Mouse (Mus musculus) neural tube, embryonic 14.5 days (tissue): Measurements from ENCODE around the gene Slc35f1. TPM values are rescaled to one million over a fixed set of nuclear protein-coding genes. Genes with fewer than 3 reads are reported as not detected.

ENCODE experiments used
- ATAC-seq: fragments of 200-750 bp; cut with Nextera tagmentation; 2 replicates; pipeline ENCODE4 v1.8.0; 2017; ENCODE audit warnings: low read depth, mild to moderate bottlenecking, moderate TSS enrichment, moderate library complexity
- H3K27ac ChIP-seq: fragments of 300-500 bp; sonication (generic); 2 replicates; pipeline ENCODE4 v1.5.1; 2014; ENCODE audit warnings: low read depth, mild to moderate bottlenecking, control low read depth, low read length, moderate library complexity, mixed read lengths
- H3K27me3 ChIP-seq: fragments of 300-500 bp; sonication (generic); 2 replicates; pipeline ENCODE4 v1.6.1; 2014; ENCODE audit warnings: low read length; ENCODE audit not compliant: control insufficient read depth, insufficient read depth
- H3K36me3 ChIP-seq: fragments of 300-500 bp; sonication (generic); 2 replicates; pipeline ENCODE4 v1.6.1; 2014; ENCODE audit warnings: low read length, mixed read lengths; ENCODE audit not compliant: control insufficient read depth, insufficient read depth
- H3K4me1 ChIP-seq: fragments of 300-500 bp; sonication (generic); 2 replicates; pipeline ENCODE4 v1.6.1; 2014; ENCODE audit warnings: low read length; ENCODE audit not compliant: control insufficient read depth, insufficient read depth
- H3K4me2 ChIP-seq: fragments of 300-500 bp; sonication (generic); 2 replicates; pipeline ENCODE4 v1.6.1; 2014; ENCODE audit warnings: mild to moderate bottlenecking, low read depth, low read length, control low read depth
- H3K4me3 ChIP-seq: fragments of 300-500 bp; sonication (generic); 2 replicates; pipeline ENCODE4 v1.5.1; 2014; ENCODE audit warnings: low read depth, low read length, control low read depth, mixed read lengths
- H3K9ac ChIP-seq: fragments of 300-500 bp; sonication (generic); replicated peaks from 2 replicates; pipeline ENCODE4 v1.6.1; 2014; ENCODE audit warnings: low read depth, mild to moderate bottlenecking, control low read depth, low read length, mixed read lengths
- H3K9me3 ChIP-seq: fragments of 300-500 bp; sonication (generic); 2 replicates; pipeline ENCODE4 v1.6.1; 2016; ENCODE audit warnings: low read length; ENCODE audit not compliant: control insufficient read depth
- WGBS: fragments of 180-500 bp; shearing (Covaris S2); extraction: QIAGEN DNeasy Blood & Tissue Kit; methylation state at CpG from one replicate; pipeline ENCODE4 v1.1.7; 2014; 5-methylcytosine and 5-hydroxymethylcytosine counted together
- polyA plus RNA-seq: library from polyadenylated mRNA; unstranded; fragments of >200 nt; fragmentation: Nextera tagmentation; extraction: Ambion mirVana; gene quantifications from 2 replicates; pipeline ENCODE4 v1.2.1, GENCODE M21; 2014

Slc35f1 gene
- polyA plus RNA-seq = 28.5 and 33.1 TPM in 2 replicates

- WGBS = under 1% methylated on average over 54 of the region's 54 CpGs
- ATAC-seq = peak; percentile 93
Observed at GRCm38 (mm10) chr10:52690334-52690991, at the start of gene Slc35f1. Slc35f1 (plus strand) TSS chr10:52690533.

GRCm38 (mm10) chr10:52671234-52671633, 19.1 kb upstream of the Slc35f1 start:
- Histone ChIP-seq H3K9me3 (no peaks in the 10 kb centered on the region), H3K4me2 (no peak overlapping the region), H3K36me3 (no peaks in the 10 kb centered on the region), H3K4me3 (no peak overlapping the region), H3K4me1 (no peaks in the 10 kb centered on the region), H3K9ac (no peak overlapping the region), H3K27me3 (no peaks in the 10 kb centered on the region), H3K27ac (no peak overlapping the region)
- ATAC-seq = no peak

More at GRCm38 (mm10) chr10:52690334-52690991, at the start of gene Slc35f1:
- H3K27ac ChIP-seq = peak within 1 kb of the TSS; percentile 89
- no peaks in the 10 kb centered on the region for H3K27me3 ChIP-seq
- peak within 1 kb of the TSS; percentile 90 for H3K9ac ChIP-seq
- H3K9me3 ChIP-seq = no peaks in the 10 kb centered on the region
- 0 out of 2 replicates have a peak, but pooled peaks cover 3% of the 10 kb centered on the region for H3K4me1 ChIP-seq
- no peaks in the 10 kb centered on the region for H3K36me3 ChIP-seq
- peak within 1 kb of the TSS; percentile 75 for H3K4me2 ChIP-seq
- peak within 1 kb of the TSS; percentile 93 for H3K4me3 ChIP-seq

- ATAC-seq = peak; percentile 80
- Histone ChIP-seq H3K27me3 (no peaks in the 10 kb centered on the region), H3K4me3 (peak overlapping the region; percentile 93), H3K36me3 (no peaks in the 10 kb centered on the region), H3K4me1 (0 out of 2 replicates have a peak, but pooled peaks cover 3% of the 10 kb centered on the region), H3K9ac (peak overlapping the region; percentile 90), H3K4me2 (peak overlapping the region; percentile 75), H3K9me3 (no peaks in the 10 kb centered on the region), H3K27ac (peak overlapping the region; percentile 89)
- WGBS = under 1% methylated on average over 40 of the region's 45 CpGs
Observed at GRCm38 (mm10) chr10:52690992-52691731, 829 bp downstream of the Slc35f1 start.

GRCm38 (mm10) chr10:52703688-52704087, 13.4 kb downstream of the Slc35f1 start:
- H3K4me2 ChIP-seq = peak overlapping the region; percentile 81
- peak overlapping the region; percentile 86 for H3K27ac ChIP-seq
- H3K27me3 ChIP-seq = no peaks in the 10 kb centered on the region
- H3K9ac ChIP-seq = no peak overlapping the region
- ATAC-seq = peak; percentile 3
- peak overlapping the region; percentile 36; the same call in 1 of the 2 replicates for H3K4me3 ChIP-seq
- H3K9me3 ChIP-seq = no peaks in the 10 kb centered on the region
- H3K4me1 ChIP-seq = peaks cover 3% of the 10 kb centered on the region
- H3K36me3 ChIP-seq = no peaks in the 10 kb centered on the region

- Histone ChIP-seq H3K4me3 (peak overlapping the region; percentile 36), H3K36me3 (no peaks in the 10 kb centered on the region), H3K9ac (peak overlapping the region; percentile 56), H3K4me2 (peak overlapping the region; percentile 81), H3K27me3 (no peaks in the 10 kb centered on the region), H3K9me3 (no peaks in the 10 kb centered on the region), H3K27ac (peak overlapping the region; percentile 86), H3K4me1 (peaks cover 3% of the 10 kb centered on the region)
- peak; percentile 88 for ATAC-seq
- WGBS = 1% methylated on average over 31 of the region's 31 CpGs
Observed at GRCm38 (mm10) chr10:52704101-52705051, 14.0 kb downstream of the Slc35f1 start.

GRCm38 (mm10) chr10:52709482-52709881, 19.1 kb downstream of the Slc35f1 start:
- no peaks in the 10 kb centered on the region for H3K36me3 ChIP-seq
- no peak overlapping the region for H3K4me2 ChIP-seq
- 75% methylated on average over 2 of the region's 2 CpGs for WGBS
- H3K4me3 ChIP-seq = no peak overlapping the region
- no peak overlapping the region for H3K27ac ChIP-seq
- H3K9ac ChIP-seq = no peak overlapping the region
- peaks cover 3% of the 10 kb centered on the region for H3K4me1 ChIP-seq
- ATAC-seq = no peak
- H3K27me3 ChIP-seq = no peaks in the 10 kb centered on the region
- H3K9me3 ChIP-seq = no peaks in the 10 kb centered on the region

- H3K27ac ChIP-seq = no peak overlapping the region
- no peak for ATAC-seq
- WGBS = 90% methylated on average over 4 of the region's 4 CpGs
Observed at GRCm38 (mm10) chr10:52712166-52712565, 21.8 kb downstream of the Slc35f1 start.

GRCm38 (mm10) chr10:52714557-52714956, 24.2 kb downstream of the Slc35f1 start:
- Histone ChIP-seq H3K27me3 (no peaks in the 10 kb centered on the region), H3K9ac (no peak overlapping the region), H3K9me3 (no peaks in the 10 kb centered on the region), H3K4me2 (no peak overlapping the region), H3K27ac (no peak overlapping the region), H3K4me1 (no peaks in the 10 kb centered on the region), H3K36me3 (no peaks in the 10 kb centered on the region), H3K4me3 (no peak overlapping the region)
- ATAC-seq = no peak
- 76% methylated on average over 2 of the region's 2 CpGs for WGBS

More at GRCm38 (mm10) chr10:52712166-52712565, 21.8 kb downstream of the Slc35f1 start:
- no peak overlapping the region for H3K4me2 ChIP-seq
- no peaks in the 10 kb centered on the region for H3K9me3 ChIP-seq
- H3K4me1 ChIP-seq = no peaks in the 10 kb centered on the region
- H3K9ac ChIP-seq = no peak overlapping the region
- no peaks in the 10 kb centered on the region for H3K27me3 ChIP-seq
- no peaks in the 10 kb centered on the region for H3K36me3 ChIP-seq
- no peak overlapping the region for H3K4me3 ChIP-seq
